Mouse (Mus musculus): ENCODE results near the gene Cdc14a.

DNA sequence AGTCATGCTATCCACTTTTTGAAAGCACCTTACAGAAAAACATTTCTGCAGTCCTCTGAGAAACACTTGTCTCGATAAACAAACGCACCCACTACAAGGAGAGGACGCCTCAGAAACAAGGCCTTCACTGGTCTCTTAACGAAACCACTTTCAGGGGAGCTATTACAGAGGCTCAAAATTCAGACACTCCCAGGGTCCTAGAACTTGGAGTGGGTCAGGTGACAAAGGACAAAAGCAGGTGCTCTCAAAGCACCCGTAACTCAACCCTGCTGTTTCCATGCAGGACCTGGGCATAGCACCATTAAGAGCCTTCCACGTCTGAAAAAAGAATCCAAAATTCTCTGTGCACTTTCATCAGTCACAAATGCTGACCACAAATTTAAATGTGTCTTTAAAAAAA lies 26.5 kb downstream of the Cdc14a start:
- TF ChIP-seq CTCF (IDR thresholded peaks at IDR 0.05; ENCODE audit: extremely low read depth, insufficient read depth, insufficient read length, insufficient replicate concordance), result no peak
- TF ChIP-seq POLR2A (IDR thresholded peaks at IDR 0.05; ENCODE audit: low read depth, low read length), result no peak
